Mouse (Mus musculus) heart, adult 18-20 months (tissue): Measurements from ENCODE around the gene Dgka. TPM values are rescaled to one million over a fixed set of nuclear protein-coding genes. Genes with fewer than 3 reads are reported as not detected.

Experiments used
- DNase-seq, 2 experiments: peaks; one replicate each; pipeline ENCODE4 v3.0.0; 2021 to 2022; ENCODE audit warnings: mixed read lengths in 1 of 2
- total RNA-seq, 2 experiments: library from RNA; stranded (reverse); gene quantifications; 2 replicates each; pipeline ENCODE4 v1.2.3; 2021

The Dgka gene
- total RNA-seq, 2 experiments from 2014 or later: 11.5 to 16.1 TPM

DNA sequence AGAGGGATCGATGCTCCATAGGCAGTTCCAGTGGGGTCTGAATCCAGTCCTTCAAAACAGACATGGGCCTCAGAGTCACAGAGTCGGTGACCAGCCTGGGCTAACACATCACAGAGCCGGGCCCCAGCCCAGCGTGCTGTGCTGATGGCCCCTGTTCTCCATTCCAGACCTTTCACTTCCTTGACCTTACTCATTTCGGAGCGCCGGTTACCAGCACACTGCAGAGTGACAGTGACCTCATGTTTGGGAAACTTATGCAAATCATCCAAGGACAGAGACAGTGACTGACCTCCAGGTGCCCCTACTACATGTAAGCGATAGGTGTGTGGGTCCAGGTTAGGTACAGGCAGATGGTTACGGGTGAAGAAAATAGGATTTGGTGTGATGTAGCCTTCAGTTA lies 73.5 kb downstream of the Dgka start:
- DNase-seq: no peak

Other genes with a start within 250 kb of the Dgka start
- gene Myl6b, start 246.2 kb downstream of the Dgka start, total RNA-seq: 1 to 10 TPM; 3.2 to 3.3 TPM
- gene Esyt1, start 219.0 kb downstream of the Dgka start, total RNA-seq: 10 to 100 TPM; 15.9 to 19.9 TPM
- 1 to 10 TPM; 7.7 to 8.2 TPM for gene Zc3h10, start 197.1 kb downstream of the Dgka start, total RNA-seq
- 1,000 to 10,000 TPM; 1,490 to 1,551 TPM for gene Rpl41, start 195.6 kb downstream of the Dgka start, total RNA-seq
- 10 to 100 TPM; 43.1 to 46.0 TPM for gene Pa2g4, start 178.9 kb downstream of the Dgka start, total RNA-seq
- 1 to 10 TPM; 6.4 to 8.6 TPM for gene Erbb3, start 155.2 kb downstream of the Dgka start, total RNA-seq
- gene Rps26, start 118.1 kb downstream of the Dgka start, total RNA-seq: 100 to 1,000 TPM; 257 to 282 TPM
- 1 to 10 TPM; 1.7 to 1.8 TPM for gene Ikzf4, start 98.9 kb downstream of the Dgka start, total RNA-seq
- gene Suox, start 70.8 kb downstream of the Dgka start, total RNA-seq: 10 to 100 TPM; 22.3 to 28.2 TPM
- 10 to 100 TPM; 76.5 to 84.4 TPM for gene Rab5b, start 48.6 kb downstream of the Dgka start, total RNA-seq
- 1 to 10 TPM in 1 of 2 experiments, under 1 TPM in 1; 0.65 to 1.1 TPM for gene Pmel, start 40.7 kb downstream of the Dgka start, total RNA-seq
- gene Cdk2, start 39.8 kb downstream of the Dgka start, total RNA-seq: 1 to 10 TPM; 8.2 to 9.1 TPM
- 10 to 100 TPM in 1 of 2 experiments, 1 to 10 TPM in 1; 10.0 to 10.1 TPM for gene Pym1, start 3.0 kb upstream of the Dgka start, total RNA-seq
- 1 to 10 TPM; 1.9 to 3.7 TPM for gene Mmp19, start 46.1 kb upstream of the Dgka start, total RNA-seq
- gene Dnajc14, start 59.2 kb upstream of the Dgka start, total RNA-seq: 10 to 100 TPM; 34.0 to 35.3 TPM
- gene Tmem198b, start 59.5 kb upstream of the Dgka start, total RNA-seq: 1 to 10 TPM; 4.6 to 5.6 TPM
- gene Sarnp, start 72.5 kb upstream of the Dgka start, total RNA-seq: 10 to 100 TPM; 35.6 to 39.7 TPM
- gene Ormdl2, start 76.8 kb upstream of the Dgka start, total RNA-seq: 1 to 10 TPM; 8.1 to 9.7 TPM
- 1 to 10 TPM; 2.3 to 2.6 TPM for gene Gdf11, start 146.9 kb upstream of the Dgka start, total RNA-seq
- gene Cd63, start 156.1 kb upstream of the Dgka start, total RNA-seq: 100 to 1,000 TPM; 144 to 158 TPM
- 1 to 10 TPM; 4.3 to 4.7 TPM for gene Rdh5, start 178.0 kb upstream of the Dgka start, total RNA-seq
- 100 to 1,000 TPM; 194 to 199 TPM for gene Bloc1s1, start 179.2 kb upstream of the Dgka start, total RNA-seq
- 100 to 1,000 TPM; 144 to 148 TPM for gene Itga7, start 189.0 kb upstream of the Dgka start, total RNA-seq
- gene Mettl7b, start 216.1 kb upstream of the Dgka start, total RNA-seq: not detected
- gene Olfr9, start 244.6 kb upstream of the Dgka start, total RNA-seq: not detected